Mouse (Mus musculus) frontal cortex, postnatal 10 days (tissue): Measurements from ENCODE around the gene Mapk10.
A peak's percentile ranks its signal among the peaks of the same experiment; 100 is the strongest.

Source experiments
- DNase-seq, 2 experiments: peaks; one replicate each; pipeline ENCODE4 v3.0.0; 2022; ENCODE audit warnings: low spot score in 2 of 2, mixed read lengths in 1 of 2

Gene Mapk10

DNA sequence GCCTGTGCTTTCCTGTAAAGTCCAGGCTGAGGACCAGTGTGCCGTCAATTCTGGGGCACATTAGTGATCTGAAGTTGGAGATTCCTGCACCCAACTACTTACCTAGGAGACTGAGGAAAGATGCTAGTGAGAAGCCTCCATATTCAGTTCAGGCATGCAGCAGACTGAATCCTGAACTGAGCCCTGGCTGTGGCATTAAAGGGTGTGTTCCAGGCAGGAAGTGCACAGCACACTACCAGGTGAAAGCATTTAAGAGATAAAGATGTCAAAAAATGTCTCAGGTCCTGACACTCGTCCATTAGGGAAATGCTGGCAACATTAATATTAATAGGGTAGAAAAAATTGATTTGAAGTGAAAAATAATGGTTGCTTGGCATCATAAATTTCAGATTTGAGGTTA, 44.4 kb downstream of the Mapk10 start:
- DNase-seq, result no peak

DNA sequence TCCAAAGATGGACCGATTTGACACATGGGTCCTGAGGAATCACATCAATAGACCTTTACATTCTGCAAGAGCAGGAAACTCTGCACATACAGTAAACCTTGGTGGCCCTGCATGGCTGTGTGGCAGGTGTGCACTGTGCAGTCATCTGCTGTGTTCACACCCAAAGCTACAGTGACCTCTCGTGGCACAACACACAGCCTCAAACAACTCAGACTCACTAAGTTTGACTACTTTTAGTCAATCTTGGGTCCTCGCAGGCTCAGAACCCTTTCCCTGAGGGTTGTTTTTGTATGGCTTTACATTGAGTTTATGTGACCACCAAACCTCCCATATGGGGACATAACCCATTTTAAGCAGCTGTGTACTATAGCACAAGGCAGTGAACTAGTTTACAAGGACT, 47.1 kb downstream of the Mapk10 start:
- DNase-seq, result no peak

- no peak for DNase-seq
These were observed 49.6 kb downstream of the Mapk10 start for GRCm38 (mm10) chr5:103161574-103161973.

- peak; percentile 35 to 59 for DNase-seq
These were observed 50.0 kb downstream of the Mapk10 start for GRCm38 (mm10) chr5:103161196-103161540.

- peak in 1 of 2 experiments; percentile 18 for DNase-seq
These were observed 50.6 kb downstream of the Mapk10 start for GRCm38 (mm10) chr5:103160314-103161195.

- DNase-seq, result no peak
These were observed 70.2 kb downstream of the Mapk10 start for GRCm38 (mm10) chr5:103140935-103141334.

- DNase-seq, result no peak
These were observed 76.3 kb downstream of the Mapk10 start for GRCm38 (mm10) chr5:103134839-103135238.

DNA sequence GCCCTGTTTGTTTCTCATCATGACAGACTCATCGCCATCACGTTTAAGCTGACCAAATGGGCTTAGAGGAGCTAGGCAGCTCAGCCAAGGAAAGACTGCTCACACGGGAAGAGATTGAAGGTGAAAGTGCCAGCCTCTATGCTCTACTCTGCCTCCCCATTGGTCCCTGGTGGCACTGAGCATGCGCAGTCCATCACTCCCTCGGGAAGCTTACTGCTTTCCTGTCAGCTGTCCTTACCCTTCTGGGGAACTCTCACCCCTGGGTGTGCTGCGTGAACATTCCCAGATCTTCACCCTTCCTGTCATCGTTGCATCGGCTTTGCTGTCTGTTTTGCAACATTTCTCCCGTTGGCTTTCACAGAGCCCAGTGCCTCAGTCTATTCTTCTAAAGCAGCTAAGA, 77.5 kb downstream of the Mapk10 start:
- DNase-seq, result no peak

DNA sequence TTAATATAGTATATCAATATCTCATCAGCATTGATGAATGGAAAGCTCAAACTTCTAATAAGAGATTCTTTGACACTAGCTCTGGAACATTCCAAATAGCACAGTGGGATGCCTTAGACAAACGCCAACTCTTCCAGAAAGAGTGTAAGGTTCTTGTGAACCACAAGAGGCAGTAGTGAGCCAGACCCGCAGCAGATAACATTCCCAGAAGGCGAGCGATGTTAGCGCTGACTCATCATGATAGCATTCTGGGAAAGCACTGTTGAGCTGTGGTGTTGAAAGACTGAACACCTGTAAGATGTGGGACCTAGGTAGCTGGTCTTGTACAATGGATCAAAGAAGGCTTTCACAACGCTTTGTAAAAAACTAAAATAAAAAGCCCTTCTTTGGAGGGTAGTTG, 78.3 kb downstream of the Mapk10 start:
- DNase-seq, result no peak

DNA sequence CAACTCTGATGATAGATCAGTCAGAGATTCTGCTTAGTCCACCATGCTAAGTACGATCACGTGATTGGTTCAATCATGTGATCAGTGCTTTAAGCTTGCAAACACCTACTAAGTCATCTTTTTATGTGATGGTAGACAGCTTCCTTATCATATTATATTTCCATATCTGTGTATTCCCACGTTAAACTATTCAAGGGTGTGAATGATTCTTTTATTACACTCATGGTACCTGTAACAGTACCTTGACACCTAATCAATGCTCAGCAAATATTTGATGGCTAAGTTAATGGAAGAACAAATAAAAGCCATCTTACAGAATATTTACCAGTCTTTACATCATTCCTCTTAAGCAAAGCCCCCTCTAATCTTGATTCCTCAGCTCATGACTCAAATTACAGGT, 91.5 kb downstream of the Mapk10 start:
- DNase-seq, result no peak

- no peak for DNase-seq
These were observed 95.6 kb downstream of the Mapk10 start for GRCm38 (mm10) chr5:103115571-103115970.

DNA sequence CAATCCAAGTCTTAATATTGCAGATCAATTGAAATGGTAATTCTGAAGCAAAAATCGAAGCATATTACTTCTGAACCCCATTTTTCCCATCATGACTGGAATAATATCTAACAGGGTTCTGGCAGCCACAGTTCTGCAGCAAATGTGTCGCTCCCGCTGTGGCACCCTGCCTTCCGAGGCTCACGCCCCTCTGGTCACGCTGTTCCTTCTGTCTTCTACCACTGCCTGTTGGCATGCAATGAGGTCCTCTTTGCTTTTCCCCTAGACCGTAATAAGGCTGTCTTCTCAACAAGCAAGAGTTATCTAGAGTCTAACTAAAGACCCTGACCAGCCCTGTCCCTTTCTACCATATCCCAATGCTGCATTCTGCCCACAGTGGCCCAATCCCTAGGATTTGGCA, 98.7 kb downstream of the Mapk10 start:
- DNase-seq, result no peak

GRCm38 (mm10) chr5:103109409-103109808, 101.7 kb downstream of the Mapk10 start:
- DNase-seq, result no peak

DNA sequence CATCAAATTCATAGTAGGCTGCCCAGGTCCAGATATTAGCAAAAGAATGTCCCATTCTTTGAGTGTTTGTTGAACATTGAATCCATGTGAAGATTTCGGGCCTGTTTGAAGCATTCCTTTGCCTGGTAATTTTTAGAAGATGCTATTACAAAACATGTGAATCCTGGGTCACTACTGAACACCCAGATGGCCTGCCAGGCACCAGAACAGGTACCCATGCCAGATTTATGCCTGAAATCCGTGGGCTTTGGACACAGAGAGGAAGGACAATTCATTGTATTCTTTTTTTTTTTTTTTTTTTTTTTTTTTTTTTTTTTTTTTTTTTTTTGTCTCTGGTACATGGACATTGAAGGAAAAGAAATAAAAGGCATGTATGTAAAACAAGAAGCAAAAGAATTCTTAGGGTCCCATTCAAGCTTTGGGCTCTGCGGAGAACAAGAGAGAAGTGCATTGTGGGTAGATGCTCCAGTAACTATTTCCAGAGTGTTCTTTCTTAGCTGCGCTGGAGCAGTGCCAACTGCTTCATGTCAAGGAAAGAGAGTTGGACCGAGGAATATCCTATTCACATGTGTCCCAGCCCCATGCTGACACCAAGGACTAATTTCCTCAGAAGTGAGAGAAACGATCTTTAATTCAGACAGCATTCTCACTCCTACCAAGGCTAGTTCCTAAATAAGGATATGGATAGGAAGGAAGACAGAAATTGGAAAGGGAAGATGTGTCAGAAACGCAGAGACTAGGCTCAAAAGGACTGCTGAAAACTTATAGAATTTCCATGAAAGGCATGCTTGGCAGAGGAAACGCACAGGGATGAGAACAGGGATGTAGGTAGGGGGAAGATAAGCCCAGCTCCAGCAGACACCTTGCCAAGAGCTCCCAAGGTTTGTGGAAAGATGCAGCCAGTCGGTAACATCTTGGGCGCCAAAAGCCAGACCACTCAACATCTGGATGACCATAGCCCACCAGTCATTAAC, 105.4 kb downstream of the Mapk10 start:
- DNase-seq, result peak; percentile 27 to 35

- no peak for DNase-seq
These were observed 107.1 kb downstream of the Mapk10 start for GRCm38 (mm10) chr5:103104082-103104481.

- no peak for DNase-seq
These were observed 108.2 kb downstream of the Mapk10 start for GRCm38 (mm10) chr5:103102876-103103393.

GRCm38 (mm10) chr5:103102176-103102575, 109.0 kb downstream of the Mapk10 start:
- no peak for DNase-seq

DNA sequence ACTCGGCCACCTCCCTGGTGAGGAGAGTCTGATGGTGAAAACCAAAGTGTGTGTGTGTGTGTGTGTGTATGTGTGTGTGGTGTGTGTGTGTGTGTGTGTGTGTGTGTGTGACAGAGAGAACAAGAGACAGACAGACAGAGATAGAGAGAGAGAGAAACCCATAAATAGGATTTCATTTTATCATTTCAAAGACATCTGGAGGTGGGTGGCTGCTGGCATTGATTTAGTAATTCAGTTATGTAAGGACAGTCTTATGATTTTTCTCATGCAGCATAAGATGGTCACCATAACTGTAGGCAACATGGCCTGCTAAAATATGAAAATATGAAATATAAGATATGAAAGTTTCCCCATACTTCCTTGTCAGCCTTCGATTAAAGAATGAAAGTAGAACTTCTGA, 117.0 kb downstream of the Mapk10 start:
- no peak for DNase-seq

DNA sequence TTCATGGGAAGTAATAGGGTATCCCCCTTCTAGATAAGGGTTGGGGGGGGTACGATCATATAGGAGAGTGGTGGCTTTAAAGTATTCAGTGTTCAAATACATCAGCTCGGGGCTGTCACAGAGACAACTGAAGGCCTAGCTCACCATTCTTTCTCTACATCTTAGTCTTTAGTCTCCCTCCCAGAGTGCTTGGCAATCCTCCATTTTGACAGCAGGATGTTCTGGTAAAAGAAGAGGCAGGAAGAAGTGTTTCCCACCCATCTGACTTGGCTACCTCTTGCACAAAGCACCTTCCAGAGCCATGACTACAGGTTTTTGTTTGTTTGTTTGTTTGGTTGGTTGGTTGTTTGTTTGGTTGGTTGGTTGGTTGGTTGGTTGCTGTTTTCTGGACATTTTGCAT, 125.3 kb downstream of the Mapk10 start:
- DNase-seq, result no peak

GRCm38 (mm10) chr5:103075451-103075850, 135.7 kb downstream of the Mapk10 start:
- DNase-seq, result no peak

- no peak for DNase-seq
These were observed 138.8 kb downstream of the Mapk10 start for GRCm38 (mm10) chr5:103072200-103072825.
